Mouse (Mus musculus) adrenal gland, postnatal 4 days (tissue): ENCODE measurements at regions not wholly inside any gene's neighbourhood (a gene's known extent, or its start where the extent isn't known, plus 50 kb on each side); places are given as distances from the start of the nearest gene placed in this dataset.

Experiments
- DNase-seq, 2 experiments: peaks; one replicate each; pipeline ENCODE4 v3.0.0; 2021 to 2022; ENCODE audit warnings: low spot score in 2 of 2, mixed read lengths in 2 of 2

DNA sequence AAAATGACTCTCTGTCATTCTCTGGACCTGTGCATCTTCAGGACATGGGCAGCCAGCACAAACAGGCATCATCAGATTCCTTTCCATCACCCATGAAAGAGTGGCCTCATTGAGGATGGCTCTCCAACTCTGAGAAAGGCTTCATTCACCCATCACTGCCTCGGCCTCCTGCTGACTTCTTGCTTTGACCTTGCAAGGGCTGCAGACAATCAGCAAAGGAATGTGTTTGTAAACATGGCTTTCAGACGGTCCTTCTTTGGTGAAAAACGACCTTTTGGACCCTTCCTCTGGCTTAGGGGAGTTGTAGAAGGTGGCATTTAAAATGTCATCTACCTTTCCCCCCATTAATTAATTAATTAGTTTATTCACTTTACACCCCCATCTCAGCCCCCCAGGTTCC lies 134.3 kb downstream of the Moxd1 start:
- no peak for DNase-seq

GRCm38 (mm10) chr10:24361424-24361823 lies 138.1 kb downstream of the Moxd1 start:
- DNase-seq = no peak

DNA sequence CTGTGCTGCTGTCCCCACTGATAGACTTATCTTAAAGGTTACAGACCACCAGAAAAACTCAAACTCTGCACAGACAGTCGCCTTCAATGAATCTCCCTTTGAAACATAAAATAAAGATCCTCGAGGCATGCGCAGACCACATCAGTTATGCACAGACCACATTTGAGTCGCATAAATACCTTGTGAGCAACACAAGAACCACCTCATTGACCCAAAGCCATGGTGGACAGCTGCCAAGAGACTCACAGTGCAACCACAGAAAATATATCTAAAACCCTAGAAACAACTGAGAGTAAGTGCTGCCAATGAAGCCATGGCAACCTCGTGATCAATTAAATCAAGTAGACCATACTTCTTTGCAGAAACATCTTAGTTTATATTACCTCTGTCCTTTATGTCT lies 142.1 kb downstream of the Moxd1 start:
- DNase-seq = no peak

DNA sequence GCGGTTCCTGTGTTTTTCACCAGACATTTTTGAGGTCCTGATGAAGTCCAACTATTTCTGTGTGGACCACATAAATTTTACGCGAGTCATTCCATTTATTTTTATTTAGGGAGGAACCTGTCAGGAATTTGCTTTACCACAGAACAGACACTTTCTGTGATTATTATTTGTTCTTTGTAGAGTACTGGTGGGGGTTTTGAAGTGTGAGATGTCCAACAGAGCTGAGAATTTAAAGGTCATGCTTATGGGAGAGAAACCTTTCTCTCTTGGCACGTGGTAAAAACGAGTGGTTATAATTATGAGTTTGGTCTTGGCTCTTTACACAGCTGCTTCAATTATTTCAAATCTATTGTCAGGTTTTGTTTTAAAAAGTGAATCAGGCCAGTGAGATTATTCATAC lies 143.7 kb downstream of the Moxd1 start:
- DNase-seq = no peak

- DNase-seq = no peak
Measured at GRCm38 (mm10) chr10:24373957-24374356, 150.6 kb downstream of the Moxd1 start.

GRCm38 (mm10) chr10:24379291-24379690 lies 156.0 kb downstream of the Moxd1 start:
- no peak for DNase-seq

DNA sequence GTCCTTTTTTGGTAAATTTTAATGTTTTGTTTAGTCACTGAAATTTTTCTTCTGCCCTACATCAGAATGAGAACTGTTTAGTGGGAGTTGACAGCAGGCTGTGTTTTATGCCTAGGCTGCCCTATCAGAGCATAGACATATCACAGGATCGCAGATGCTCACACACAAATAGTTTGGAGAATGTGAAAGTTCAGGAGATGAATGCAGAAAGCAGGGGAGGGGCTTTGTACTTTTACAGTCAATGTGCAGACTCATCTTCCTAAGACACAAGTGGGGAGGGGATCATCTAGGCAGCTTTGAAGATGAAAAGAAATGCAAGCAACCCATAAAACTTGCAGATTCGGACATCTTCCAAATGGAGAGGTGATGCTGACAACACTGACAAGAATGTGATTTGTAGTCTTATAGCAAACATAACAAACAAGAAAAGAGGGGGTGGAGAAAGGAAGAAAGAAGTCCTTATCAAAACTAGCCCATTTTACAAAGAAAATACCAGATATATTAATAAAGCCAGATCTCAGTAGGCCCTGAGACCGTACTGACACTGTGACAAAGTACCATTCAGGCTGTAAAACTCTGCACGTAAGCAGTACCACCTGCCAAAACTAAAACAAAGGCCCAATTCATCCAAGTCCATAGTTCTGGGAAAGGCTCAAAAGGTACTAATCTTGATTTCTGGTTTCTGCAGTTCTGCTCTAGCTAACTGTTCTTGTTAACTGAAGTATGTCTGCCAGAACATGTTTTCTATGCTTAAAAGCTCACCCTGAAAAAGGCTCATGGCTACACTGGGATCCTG lies 157.4 kb downstream of the Moxd1 start:
- DNase-seq = no peak

GRCm38 (mm10) chr10:24381917-24382316 lies 158.6 kb downstream of the Moxd1 start:
- DNase-seq = no peak

GRCm38 (mm10) chr10:24384061-24384460 lies 160.7 kb downstream of the Moxd1 start:
- no peak for DNase-seq

DNA sequence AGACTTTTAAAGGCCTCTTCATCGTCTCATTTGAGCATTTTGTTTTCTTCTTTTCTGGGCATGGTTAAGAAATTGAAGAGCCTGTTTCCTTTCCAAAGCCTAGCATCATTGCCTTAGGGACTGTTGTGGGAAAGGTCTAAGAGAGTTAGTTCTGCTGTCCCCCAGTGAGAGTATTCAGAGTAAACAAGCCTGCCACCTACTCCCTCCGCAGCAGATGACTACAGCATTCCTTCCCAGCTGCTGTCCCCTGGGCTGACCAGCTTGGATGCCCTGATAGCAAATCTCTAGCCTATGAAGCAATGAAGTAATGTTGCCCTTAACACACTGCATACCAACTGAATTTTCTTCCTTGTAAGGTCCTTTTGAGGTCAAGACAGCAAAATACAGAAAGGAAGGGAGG lies 164.9 kb downstream of the Moxd1 start:
- no peak for DNase-seq

GRCm38 (mm10) chr10:24391039-24391438 lies 167.7 kb downstream of the Moxd1 start:
- no peak for DNase-seq

GRCm38 (mm10) chr10:24392066-24392465 lies 168.7 kb downstream of the Moxd1 start:
- no peak for DNase-seq

DNA sequence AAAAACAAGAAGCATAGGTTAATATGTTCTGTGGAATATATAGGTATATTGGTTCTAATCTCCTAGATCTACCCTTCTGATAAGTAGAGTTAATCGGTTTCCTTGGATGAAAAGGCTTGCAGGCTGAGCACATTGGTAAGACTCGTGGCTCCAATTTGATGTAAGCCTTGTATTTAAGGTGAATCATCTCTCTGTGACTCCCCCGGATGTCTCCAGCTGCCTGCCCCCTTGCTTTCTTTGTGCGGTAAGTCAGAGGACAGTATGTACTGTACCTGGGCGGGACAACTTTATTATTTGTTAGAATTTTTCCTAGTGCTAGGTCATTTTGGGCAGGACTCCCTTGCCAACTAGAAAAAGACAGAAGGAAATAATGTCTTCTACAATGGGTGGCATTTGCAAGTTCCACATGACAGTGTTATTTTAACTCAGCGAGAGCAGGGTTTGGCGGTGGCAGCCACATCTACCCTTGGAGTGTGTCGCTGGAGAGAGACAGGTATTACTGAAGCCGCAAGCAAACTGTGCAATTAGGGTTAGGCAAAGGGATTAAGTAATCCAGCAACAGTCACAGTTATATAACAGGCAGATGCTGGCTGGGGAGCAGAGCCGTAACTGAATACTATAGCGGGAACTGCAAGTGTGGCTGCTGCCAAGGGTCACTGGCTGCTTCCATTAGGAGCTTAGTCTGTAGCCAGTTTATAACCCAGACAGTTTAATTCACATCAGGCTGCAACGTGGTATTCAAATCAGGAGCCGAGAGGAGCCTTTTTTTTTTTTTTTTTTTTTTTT lies 172.9 kb downstream of the Moxd1 start:
- no peak for DNase-seq

DNA sequence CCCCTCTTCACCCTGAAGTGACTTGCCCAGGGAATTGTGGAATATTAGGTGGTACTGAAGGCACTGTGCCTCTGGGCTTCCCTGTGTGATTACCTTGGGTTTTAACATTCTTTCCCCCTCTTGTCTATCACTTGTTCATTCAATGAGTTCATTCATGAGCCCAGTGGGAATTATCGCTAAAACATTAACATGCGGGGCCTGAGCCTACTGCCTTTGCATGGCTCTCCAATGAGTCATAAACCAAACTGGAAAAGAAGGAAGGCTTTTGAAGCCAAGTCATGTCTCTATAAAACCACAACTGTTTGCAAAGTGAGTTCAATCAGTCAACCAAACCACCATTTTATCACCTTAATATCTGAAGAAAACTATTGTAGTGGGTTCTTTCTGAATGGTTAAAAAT lies 173.8 kb downstream of the Moxd1 start:
- no peak for DNase-seq

DNA sequence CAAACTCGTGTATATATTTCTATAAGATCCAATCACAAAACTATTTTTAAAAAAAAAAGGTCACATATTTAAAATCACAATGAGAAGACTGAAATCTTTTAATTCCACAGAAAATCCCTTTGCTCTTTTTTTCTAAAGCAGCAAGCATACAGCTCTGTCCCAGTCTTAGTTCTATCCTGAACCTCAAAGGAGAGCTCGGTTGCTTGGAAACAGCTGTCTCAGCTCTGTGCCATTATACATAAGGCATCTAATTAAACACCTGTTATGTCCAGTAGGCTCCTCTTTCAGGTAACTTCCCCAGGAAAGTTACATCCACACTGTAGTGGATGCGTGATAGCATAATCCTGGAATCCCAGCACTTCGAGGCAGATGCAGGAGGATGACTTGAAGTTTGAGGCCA lies 181.5 kb downstream of the Moxd1 start:
- no peak for DNase-seq

GRCm38 (mm10) chr10:24406953-24407352 lies 183.6 kb downstream of the Moxd1 start:
- DNase-seq = no peak

DNA sequence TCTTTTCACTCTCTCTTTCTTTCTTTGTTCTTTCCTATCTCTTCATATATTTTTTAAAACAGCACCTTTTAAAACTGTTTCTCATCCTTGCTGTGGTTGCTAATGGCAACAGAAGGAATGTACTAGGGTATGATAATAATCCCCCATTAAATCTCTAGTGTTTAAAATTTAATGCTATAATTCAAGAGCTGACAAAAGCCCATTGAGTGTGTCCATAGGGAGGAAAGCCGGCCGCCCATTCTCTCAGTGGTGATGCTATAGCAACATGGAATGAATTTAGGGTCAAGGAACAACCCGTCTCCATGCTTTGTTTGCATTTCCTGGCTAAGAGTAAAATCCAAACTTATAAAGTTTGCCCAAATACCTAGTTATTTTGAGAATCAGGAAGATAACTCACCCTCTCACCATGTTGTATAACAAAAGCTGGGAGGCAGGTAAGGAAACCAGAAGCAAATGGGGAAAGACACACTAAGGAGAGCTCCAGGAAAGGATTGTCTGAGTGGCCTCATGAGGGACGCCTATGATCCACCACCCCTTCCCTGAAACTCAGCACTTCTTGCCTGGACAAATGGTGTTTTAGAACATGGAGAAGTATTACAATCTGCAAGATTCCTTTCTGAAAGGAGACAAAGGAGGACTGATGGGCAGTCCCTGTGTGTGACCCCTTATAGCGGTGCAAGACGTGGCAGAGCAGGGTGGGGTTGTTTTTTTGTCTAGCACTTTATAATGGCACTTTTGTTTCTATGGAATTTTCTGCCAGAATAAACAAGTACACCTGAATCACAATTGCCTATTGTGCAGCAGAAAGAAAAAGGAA lies 184.3 kb downstream of the Moxd1 start:
- no peak for DNase-seq

DNA sequence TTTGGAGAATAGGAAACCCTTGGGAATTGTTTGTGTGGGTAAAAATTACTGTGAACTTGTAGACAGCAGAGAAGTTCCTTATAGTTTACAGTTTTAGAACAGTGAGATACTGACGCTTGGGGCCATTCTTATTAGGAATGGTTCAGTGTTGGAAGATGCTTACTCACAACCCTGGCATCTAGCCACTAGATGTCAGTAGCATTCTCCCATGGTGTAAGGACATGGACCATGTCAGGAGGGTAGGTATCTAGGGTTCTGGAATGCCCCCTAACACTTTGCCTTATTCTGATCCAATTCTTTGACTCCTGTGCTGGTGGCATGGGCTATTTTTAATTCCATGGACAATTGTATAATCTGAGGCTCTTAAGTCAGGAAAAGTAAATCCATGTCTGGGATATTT lies 185.3 kb upstream of the Ccn2 start:
- no peak for DNase-seq

DNA sequence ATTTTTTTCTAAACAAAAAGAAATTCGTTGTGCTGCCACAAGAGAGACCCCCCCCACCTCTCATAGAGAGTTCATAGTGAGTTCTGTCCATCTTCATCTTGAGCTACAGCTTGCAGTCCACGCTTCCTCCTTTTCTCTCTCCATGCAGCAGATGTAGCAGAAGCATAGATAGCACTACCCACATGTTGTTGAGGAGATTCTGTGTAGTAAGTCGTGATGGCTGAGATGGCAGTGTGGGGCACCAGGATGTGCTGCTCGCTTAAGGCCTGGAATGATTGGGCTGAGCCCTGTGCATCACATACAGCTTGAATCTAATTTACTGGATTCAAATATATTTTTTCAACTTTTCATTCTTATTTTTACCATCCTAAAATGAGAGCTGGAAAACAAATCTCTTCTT lies 184.4 kb upstream of the Ccn2 start:
- no peak for DNase-seq

DNA sequence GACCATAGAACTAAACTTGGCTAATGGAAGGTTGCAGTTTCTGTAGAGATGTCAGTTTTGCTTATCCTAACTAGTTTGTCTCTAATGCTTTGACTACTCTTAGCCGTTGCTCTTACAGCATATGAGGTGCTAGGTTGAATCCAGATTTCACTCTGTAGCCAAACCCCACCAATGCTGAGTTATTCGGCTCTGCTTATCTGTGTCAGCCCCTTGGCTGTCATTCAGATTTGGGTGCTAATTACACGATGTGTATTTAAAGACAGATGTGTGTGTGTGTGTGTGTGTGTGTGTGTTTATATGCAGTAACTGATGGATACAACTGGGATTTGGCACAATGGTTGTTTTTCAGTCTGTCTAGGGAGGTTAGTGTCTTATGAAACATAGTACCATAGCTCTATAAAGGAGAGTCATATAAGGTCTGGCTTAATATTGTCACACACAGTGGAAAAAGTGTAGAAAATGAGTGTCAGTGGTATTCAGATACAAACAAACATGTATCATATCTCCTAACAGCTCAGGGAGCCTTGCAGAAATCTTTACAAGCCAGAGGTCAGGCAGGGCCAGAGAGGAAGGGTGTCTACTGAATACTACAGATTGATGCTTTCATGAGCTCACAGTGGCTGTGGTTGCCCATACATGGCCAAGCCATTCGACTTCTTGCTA lies 172.6 kb upstream of the Ccn2 start:
- DNase-seq = no peak

GRCm38 (mm10) chr10:24433737-24434367 lies 161.4 kb upstream of the Ccn2 start:
- DNase-seq = no peak
